Mouse (Mus musculus) lung, postnatal 14 days (tissue): ENCODE results near the gene Slc16a8.

Experiments used
- DNase-seq: peaks from one replicate; pipeline ENCODE4 v3.0.0; 2021

Slc16a8 gene

DNA sequence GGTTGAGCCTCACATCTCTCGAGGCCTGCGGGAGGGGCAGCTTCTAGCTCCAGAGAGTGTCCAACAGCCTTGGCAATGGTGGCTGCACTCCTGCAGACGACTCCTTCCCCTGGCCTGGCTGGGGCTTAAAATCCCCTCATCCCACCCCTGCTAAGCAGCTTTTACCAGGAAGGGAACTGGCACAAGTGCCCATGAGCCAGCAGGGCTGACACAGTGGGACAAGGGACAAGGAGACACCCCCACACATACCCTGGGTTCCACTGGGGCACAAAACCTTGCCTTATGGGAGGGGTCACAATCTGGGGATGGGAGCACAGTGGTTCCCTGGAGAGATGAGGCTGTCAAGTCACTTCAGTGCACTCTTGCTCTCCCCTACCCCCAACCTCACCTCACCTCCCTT lies at the start of gene Slc16a8:
TSS of gene Slc16a8 (minus strand) at position 101 of the 400 bp plus-strand sequence.
- no peak for DNase-seq

DNA sequence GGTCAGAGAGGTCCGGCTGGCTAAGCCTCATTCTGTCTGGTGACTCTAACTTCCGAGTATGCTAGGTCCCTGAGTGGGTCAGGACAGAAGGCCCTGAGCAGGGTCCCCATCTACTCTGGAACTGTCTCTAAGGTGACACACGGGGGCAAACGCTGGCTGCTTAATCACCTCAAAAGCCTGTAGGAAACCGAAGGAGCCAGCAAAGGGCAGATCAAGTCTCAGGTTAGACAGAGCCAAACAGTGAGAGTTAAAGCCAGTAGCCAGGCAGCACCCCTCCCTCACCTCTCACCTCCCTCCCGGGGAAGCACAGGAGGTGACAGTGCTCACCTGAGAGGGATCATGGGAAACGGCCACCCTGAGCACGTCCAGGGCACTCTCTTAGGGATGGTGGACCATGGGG lies 49.2 kb upstream of the Slc16a8 start:
- DNase-seq = peak; percentile 23

DNA sequence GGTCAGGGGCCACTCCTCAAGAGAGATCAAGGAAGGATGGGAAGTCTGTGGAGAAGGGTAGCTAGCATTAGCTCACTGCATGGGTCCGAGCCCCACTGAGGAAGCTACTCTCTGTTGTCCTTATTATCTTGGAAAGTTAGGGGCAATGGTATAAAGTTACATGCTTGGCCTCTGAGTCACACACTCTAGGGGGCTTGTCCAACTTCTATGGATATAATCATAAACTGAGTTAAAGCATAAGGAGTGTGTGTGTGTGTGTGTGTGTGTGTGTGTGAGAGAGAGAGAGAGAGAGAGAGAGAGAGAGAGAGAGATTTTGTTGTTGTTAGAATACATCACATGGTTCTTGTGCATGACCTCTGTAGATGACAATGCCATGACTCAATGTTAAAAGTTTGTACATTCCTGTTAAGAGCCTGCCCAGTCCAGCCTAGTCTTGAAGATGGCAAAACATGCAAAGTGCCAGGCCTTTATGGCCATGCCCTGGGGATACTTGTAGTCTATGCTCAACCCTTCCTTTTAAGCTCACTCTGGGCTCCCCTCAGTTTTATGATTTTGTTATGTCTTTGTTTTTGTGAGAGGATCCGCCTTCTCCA lies 45.1 kb upstream of the Slc16a8 start:
- no peak for DNase-seq

DNA sequence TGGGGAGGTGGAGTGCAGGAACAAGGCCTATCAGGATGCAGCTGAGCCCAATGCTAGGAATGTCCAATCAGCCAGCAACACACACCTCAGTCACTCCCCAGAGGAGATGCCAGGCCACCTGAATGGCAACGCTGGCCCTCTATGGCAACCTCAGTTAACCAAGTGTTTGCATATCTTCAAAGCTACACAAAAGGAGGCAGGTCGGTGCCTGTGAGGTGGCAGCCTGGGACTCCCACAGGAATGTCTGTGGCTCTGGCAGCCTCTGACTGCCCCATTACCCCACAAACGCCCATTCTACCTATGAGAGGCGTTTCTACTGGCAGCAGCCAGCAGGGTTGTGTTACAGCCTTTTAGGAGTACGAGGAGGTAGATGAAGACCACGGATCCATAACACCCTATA lies 44.0 kb upstream of the Slc16a8 start:
- DNase-seq = no peak

DNA sequence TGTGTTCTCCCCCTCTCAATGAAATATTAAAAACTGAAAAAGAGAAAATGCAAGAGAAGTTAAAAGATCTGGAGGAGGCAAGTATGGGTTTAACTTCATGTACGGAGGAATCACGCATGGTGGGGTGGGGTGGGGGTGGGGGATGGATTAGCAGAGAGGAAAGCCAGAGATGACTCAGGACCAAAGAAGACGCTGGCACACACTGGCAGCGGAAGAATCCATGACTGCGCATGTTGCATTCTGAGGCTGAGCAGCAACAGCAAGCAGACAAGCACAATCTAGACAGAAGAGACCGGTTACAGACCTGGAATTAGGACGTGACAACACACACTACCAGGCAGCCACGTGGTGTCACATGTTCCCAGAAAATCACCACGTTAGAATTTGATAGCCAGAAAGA lies 38.2 kb upstream of the Slc16a8 start:
- DNase-seq = no peak

DNA sequence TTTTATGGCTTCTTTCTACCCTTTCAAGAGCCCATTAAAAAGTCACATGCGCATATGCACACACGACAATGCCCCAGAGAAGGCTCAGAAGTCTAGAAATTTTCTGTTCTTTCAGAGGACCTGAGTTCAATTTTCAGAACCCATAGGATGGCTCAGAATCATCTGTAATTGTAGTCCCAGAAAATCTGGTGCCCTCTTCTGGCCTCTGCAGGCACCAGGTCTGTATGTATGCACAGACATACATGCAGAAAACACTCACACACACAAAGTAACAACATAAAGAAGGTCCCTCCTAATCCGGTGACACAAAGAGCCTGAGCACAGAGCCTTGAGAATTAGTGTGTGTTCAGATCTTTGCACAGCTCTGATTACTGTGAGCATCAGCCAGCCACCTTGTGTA lies 35.8 kb upstream of the Slc16a8 start:
- DNase-seq = no peak

DNA sequence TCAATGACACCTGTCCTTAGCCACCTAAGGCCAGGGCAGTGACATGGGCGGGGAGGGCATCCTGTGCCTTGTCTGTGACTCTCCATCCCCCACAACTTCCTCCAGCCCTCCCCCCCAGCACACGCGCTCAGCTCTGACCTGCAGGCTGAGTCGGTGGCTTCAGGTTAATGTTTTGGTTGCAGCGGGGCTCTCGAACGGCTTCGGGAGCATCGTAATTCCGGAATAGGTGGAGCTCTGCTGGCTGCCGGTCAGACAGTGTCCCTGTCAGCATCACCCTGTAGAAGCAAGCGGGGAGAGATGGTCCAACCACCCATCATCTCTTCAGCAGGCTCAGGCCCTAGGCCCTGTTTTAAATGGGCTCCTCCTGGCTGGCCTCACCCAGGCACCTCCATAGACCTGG lies 34.9 kb upstream of the Slc16a8 start:
- DNase-seq = no peak

DNA sequence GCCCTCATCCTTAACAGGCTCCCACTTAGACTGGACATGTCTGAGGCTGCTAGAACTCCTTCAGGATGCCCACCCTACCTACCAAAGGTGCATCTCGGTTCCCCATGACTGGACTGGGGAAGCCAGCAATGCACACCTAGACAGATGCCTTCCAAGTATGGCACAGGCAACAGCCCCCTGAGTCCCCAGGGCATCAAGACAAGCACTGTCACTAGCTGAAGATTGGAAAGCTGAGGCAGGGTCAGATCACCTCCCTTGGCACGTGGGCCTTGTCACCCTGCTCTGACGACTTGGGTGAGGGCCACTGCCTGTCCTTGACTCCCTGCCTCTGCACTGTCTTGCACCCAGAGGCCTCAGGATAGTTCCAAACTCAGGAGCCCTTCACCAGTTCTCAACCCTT lies 33.8 kb upstream of the Slc16a8 start:
- DNase-seq = no peak

DNA sequence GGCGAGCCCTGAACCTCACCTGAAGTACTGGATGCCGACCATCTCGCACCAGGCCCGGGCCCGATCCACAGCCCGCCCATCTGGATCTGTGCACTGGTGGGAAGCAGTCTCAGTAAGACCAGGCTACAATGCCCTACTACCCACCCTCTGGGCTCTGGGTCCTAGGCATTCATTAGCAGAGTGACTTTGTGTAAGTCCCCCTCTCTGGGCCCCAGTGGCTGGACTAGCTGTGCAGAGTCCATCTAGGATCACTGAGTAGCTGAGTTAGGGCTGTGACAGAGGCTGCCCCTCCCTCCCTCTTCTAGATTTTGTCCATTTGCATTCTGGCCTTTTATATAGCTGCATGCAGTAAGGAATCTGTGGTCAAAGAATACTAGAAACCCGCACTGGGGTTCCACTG lies 32.5 kb upstream of the Slc16a8 start:
- DNase-seq = no peak

DNA sequence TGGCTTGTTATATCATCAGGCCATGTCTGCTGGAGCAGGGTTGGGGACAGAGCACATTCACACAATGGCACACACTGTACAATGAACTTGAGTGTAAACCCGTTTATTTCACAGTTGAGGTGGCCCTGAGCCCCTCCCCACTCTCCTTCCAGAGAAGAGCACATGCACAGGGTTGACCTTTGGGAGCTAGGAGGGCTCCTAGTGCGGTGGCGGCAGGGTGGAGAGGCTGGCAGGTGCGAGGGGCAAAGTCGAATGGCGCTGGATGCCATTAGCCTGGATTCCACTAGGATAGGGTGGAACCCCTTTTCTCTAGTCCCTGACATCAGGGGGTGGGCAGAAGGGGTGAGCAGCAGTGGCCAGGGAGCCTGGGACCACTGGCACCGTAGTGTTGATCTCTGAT lies 31.6 kb upstream of the Slc16a8 start:
- no peak for DNase-seq

DNA sequence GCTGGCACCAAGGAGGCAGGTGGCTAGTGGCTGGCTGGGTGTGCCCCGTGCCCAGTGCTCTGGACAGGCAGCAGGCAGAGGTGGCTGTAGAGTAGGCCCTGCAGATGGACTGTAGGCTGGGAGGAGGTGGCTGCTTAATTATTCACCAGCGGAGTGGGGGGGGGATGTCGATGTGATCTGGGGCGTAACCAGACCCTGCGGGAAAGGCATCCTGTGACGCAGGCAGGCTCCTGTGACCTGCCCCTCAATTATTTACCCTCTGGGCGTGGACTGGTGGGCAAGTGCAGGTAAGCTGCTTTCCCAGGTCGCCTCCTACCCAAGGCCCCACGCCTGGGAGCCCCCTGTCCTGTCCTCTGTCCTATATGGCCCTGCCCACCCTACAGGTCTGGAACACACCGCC lies 30.8 kb upstream of the Slc16a8 start, which contains the start of gene Baiap2l2:
TSS of gene Baiap2l2 (minus strand) at position 139 of the 400 bp plus-strand sequence.
- DNase-seq = no peak

DNA sequence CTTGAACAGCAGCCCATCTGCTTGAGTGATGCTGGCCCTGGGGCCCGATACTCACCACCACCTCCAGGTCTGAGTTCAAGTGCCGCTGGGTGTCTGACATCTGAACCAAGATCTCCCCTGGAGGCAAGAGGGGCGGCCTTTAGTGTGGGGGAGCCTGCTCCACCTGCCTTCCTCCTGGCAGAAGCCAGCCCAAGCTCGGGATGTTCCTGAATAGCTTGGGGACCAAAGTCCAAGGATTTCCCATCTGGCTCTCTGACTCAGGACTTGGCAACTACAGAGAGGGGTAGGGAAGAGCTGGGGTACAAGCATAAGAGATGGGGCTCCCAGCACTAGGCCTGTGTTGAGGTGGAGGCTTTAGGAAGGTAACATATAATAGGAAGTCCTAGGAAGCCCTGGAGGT lies 28.8 kb upstream of the Slc16a8 start:
- no peak for DNase-seq

DNA sequence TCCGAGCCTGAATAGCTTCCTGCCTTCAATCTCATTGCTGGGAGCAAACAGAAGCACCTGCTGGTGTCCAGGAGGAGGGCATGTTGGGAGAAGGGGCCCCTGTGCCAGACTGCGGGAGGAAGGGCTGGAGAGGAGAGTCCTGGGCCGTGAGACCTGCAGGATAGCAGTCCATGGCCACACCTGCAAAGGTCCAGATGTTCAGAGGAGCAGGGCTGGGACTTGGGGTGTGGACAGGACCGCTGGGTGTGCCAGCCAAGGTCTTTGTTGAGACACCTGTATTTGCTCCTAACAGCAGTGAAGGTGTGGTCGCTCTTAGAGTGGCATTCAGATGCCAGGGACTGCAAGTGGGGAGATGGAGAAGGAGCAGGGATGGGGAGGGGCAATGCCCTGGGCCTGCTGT lies 27.9 kb upstream of the Slc16a8 start:
- DNase-seq = no peak

DNA sequence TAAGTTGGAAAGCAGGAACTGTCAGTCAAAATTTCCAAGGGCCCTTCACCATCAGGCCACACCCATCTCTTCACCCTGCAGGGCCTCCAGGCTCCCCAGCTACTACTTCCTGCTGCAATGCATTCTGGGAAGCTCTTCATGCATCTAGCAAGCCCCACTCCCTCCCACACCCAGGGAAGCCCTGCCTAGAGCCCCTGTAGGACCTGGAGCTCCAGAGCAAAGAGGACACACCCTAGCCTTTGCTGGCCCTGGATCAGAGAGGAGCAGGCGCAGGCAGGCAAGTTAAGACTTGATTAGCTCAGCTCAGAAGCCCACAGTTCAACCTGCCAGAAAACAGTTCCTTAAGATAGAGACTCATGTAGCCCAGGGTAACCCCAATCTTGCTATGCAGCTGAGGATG lies 26.8 kb upstream of the Slc16a8 start:
- DNase-seq = peak; percentile 57

DNA sequence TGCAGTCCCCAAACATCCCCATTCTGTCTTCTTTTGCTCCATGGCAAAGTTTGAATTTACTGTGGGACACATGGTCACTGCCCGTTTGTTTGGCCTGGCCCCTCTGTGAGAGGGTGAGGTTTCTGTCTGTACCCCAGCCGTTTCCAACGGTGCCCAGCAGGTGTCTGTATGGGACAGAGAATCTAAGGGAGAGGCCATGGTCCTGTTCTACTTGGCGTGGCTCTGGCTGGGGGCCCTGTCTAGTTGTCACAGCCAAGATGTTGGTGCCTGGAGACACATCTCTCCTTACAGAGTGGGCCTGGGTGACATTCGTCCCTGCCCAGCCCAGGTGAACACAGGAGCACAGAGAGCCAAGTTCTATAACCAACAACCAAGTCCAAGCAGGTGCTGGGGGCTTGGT lies 26.3 kb upstream of the Slc16a8 start:
- peak; percentile 42 for DNase-seq

DNA sequence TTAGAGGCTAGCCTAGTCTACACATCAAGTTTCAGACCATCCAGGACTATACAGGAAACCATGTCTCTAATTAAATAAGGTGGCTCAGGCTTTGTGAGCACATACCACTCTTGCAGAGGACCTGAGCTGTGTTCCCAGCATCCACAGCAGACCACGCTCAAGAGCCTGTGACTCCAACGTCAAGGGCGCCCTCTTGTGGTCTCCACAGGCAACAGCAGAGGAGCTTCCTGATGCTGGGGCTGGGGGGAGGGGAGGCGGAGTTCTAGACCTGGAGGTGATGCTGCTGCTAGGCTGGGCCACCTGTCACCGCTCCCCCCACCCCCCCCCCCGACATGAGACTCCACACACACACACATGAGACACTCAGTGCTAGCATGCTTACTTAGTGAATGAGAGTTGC lies 25.6 kb upstream of the Slc16a8 start:
- DNase-seq = peak; percentile 35

DNA sequence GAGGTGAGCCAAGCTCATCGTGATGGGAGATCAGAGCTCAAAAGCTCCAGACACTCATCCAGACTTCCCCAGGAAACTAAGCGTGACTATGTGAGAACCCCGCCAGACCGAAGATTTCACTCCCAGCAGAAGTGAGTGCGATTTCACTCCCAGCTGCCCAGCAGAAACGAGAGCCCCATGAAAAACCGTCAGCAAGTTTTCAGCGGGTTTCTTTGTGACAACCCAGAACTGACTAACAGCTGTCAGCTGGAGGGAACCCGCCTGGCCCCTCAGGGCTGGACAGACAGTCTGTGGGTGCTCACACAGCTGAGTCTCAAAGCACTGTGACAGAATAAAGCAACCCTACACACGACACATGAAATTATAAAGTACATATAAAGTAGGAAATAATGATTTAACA lies 23.2 kb upstream of the Slc16a8 start:
- no peak for DNase-seq

DNA sequence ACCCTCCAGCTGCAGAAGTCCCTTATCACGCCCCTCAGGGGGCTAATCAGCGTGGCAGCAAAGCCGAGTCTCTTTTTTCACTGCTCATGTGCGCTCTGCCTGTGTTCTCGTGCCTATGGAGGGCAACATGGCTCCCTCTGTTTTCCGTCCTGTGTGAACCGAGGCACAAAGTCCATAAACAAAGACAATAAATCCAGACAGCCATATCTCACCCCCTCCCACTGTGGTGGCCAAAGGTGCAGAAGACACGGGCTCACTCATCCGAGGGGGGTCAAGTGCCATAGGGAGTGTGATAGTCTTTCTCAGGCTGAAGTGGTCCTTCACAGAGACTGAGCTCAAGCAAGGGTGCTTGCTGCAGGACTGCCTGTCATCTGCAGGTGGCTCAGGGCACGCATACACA lies 18.5 kb upstream of the Slc16a8 start:
- no peak for DNase-seq

DNA sequence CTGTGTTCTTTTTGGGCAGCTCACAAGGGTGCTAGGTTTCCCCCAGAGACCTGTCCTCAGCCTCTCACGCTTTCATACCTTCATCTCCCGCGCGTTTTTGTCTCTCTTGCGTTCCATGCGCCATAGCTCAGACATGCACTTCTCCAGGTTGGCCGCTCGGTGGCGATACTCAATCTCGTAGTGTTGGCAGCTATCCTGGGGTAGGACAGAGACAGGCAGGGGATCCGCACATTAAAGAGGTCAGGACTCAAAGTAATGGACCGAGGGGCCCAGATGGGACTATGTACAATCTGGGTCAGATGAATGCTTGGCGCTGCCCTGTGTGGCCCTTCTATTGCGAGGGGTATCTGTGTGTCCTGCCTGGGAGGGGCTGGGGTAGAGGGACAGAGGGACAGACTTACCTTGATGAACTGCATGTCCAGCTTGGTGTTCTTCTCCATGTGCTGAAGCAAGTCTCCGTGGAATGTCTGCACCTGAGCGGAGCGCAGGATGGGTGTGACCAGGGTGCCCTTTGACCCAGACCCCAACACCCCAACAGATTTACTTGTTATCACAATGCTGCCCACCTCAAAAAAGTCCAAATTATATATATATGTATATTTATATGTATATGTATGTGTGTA lies 16.7 kb upstream of the Slc16a8 start:
- DNase-seq = peak; percentile 57

DNA sequence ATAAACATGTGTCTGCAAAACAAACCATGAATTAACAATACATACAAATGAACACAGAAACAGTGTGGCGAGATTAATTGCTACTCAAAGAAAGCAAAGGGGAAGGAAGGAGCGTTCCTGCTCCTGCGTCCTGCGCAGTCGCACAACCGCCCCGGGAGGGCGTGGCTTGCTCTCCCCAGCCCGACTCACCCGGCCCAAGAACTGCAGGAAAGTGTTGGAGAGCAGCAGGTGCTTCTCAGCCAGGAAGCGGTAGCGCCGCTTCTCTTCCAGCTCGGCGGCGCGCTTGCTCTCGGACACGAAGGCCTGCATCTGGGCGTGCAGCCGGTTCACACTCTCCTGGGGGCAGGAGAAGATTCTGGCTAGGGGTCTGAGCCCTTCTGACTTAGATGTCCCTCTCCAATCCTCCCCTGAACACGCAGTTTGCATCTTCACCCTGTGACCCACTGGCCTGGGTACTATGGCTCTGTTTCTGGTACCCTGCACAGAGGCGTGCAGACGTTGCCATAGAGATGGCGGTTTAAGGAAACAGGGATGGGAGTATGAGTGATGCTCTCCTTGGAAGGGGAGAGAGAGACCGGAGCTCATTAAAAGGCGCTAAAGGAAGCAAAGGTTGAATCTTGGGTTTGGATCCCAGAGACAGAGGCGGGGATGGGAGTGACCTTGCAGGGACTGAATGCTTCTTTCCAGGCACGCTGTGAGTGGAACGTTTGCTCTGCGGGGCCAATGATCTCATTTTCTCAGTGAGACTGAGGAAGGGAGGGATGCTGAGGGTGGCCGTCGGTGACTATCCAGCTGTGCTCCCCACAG lies 16.0 kb upstream of the Slc16a8 start:
- DNase-seq = peak; percentile 81

DNA sequence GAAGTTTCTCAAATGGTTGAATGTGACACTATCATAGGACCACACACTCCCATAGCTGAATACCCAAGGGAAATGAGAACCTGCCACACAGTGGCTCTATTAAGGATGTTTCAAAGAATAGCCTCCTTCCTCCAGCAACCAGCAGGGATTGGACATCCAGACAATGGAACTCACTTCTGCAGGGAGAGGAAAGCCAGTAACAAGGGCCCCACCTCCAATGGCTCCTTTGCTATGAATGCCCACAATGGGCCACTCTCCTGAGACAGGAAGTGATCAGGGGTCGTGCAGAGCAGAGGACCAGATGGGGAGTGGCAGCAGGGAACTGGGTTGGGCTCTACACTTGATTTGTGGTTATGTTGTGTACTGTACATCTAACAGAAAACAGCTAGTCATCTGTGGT lies 14.0 kb upstream of the Slc16a8 start:
- no peak for DNase-seq

DNA sequence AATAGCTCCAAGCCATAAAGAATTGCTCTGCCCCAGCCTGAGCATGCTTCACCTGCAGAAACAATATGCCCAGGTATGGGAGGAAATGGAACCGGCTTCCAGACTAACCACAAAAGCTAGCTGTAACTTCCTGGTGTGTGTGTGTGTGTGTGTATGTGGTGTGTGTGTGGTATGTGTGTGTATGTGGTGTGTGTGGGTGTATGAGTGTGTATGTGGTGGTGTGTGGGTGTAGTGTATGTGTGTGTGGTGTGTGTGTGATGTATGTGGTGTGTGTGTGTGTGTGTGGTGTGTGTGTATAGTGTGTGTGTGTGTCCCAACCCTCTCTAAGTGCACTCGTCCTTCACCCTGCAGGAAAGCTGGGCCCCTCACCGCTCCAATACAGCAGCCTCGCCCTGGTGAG lies 10.8 kb upstream of the Slc16a8 start:
- DNase-seq = no peak

DNA sequence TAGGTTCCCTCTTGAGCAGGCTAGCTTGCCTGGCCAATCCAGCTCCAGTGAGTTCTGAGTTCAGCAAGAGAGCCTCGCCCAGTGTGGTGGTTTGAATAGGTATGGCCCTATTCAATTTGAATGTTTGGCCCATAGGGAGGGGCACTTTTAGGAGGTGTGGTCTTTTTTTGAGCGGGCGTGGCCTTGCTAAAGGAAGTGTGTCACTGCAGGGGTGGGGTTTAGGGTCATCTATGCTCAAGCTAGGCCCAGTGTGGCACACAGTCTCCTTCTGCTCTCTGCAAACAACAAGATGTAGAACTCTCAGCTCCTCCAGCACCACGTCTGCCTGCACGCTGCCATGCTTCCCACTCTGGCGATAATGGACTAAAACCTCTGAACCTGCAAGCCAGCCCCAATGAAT lies 9.2 kb upstream of the Slc16a8 start:
- no peak for DNase-seq

DNA sequence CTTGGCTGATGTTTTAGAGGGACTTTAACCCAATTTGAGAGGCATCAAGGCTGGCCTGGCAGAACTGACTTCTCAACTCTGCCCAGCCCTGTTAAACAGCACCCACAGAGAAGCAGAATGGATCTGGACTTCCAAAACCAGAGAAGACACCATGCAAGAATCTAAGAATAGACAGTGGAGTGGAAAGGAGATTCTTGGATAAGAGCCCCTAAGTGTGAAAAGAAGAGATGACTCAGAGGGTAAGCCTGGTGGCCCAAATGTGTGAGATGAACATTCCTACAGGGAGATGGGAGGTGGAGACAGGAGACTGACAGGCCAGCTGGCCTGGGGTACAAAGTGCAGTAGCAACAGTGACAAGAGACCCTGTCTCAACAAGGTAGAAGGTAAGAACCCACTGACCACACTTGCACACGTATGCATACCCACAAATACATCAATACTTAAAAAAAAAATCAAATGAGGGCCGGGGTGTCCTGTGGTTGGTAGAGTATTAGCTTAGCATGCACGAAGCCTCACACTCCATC lies 8.3 kb upstream of the Slc16a8 start:
- no peak for DNase-seq
